Mouse (Mus musculus) liver, postnatal 0 days (tissue): ENCODE measurements at regions not wholly inside any gene's neighbourhood (a gene's known extent, or its start where the extent isn't known, plus 50 kb on each side); places are given as distances from the start of the nearest gene placed in this dataset.

Experiments used
- CTCF ChIP-seq: sonication (generic); IDR thresholded peaks from 2 replicates; pipeline ENCODE4 v1.5.1; 2016; ENCODE audit warnings: antibody characterized with exemption, low read depth
- EP300 ChIP-seq: IDR thresholded peaks from 2 replicates; pipeline ENCODE4 v1.6.1; 2016; ENCODE audit warnings: antibody characterized with exemption, low read depth, mild to moderate bottlenecking

DNA sequence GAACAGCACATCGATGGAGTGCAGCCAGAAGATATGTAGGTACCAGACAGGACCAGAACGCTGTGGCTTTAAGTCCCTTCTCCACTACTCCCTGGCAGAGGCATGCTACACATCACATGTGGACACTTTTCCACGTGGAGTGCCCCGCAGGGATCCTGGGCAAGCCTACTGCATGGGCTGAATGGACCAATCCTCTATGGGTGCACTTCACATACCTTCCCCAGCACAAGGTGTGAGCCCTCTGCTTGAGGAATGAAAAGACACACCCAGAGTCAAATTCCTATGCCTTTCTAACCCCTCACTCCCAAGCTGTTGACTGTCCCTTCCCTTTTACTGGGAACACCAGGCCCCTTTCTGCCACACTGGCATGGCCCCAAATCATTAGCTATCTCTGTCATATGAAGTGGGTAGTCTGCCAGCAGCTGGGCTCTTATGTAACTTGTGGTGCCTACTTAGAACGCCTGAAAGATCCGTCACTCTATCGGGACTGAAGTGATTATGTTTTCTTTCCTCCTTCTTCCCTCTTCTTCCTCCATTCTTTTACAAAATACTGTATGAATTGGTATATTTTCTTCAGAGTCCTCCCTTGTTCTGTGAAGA is 191.9 kb upstream of the Msx2 start:
- TF ChIP-seq CTCF (no peak), EP300 (no peak)
